11 mouse cellular contexts compared by ENCODE assay signal in the genomic region with DNA sequence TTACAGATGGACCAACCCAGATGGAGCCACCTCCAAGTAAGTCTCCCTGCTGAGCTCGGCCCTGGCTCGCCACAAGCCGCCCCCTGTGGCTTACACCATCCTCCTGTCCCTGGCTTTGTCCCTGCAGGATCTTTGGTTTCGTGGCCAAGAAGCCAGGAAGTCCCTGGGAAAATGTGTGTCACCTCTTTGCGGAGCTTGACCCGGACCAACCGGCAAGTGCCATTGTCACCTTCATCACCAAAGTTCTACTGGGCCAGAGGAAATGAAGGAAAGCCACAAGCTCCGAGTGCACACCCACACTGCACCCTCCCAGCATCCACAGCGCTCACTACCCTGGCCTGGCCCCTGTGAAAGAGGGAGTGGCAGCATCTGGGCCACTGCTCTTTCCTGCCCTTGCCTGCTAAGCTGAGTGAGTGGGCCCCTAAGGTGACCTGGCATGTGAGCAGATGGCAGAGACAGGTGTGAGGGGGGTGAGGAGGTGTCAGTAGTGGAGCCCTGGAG. TPM values are rescaled to one million over a fixed set of nuclear protein-coding genes. Genes with fewer than 3 reads are reported as not detected.
DNase-seq lines count a peak whose midpoint lies in the region; ATAC-seq and TF ChIP-seq lines count a peak whose summit lies in the region.
"Had no signal": no experiment of that assay in that cellular context is flagged by ENCODE, and none has a peak within 500 bp of the region (broad histone marks: within the 10 kb centered on the region; RNA-seq: fewer than 3 reads in every experiment).

No protein-coding gene starts in this region.

- H3K9ac ChIP-seq in hindbrain, embryonic 15.5 days: no peak overlapping the region
- H3K9ac ChIP-seq in hindbrain, embryonic 12.5 days: no peak overlapping the region
- H3K9ac ChIP-seq in hindbrain, postnatal 0 days (replicated peaks; ENCODE audit: low read length): no peak overlapping the region

- no peaks in the 10 kb centered on the region for H3K9me3 ChIP-seq in hindbrain, embryonic 15.5 days
- no peaks in the 10 kb centered on the region for H3K9me3 ChIP-seq in hindbrain, embryonic 12.5 days (replicated peaks)
- no peaks in the 10 kb centered on the region for H3K9me3 ChIP-seq in hindbrain, postnatal 0 days (ENCODE audit: low read length)

- peaks cover 37% of the 10 kb centered on the region for H3K4me1 ChIP-seq in hindbrain, embryonic 15.5 days (replicated peaks)
- no peaks in the 10 kb centered on the region for H3K4me1 ChIP-seq in hindbrain, embryonic 12.5 days
- peaks cover 17% of the 10 kb centered on the region for H3K4me1 ChIP-seq in hindbrain, postnatal 0 days (ENCODE audit: insufficient read depth, low read length)

- 71% methylated on average over 9 of the region's 9 CpGs for WGBS in hindbrain, embryonic 15.5 days
- 72% methylated on average over 9 of the region's 9 CpGs for WGBS in hindbrain, embryonic 12.5 days
- 52% methylated on average over 9 of the region's 9 CpGs for WGBS in hindbrain, postnatal 0 days

- no peaks in the 10 kb centered on the region for H3K27me3 ChIP-seq in hindbrain, embryonic 15.5 days
- no peaks in the 10 kb centered on the region for H3K27me3 ChIP-seq in hindbrain, embryonic 12.5 days
- no peaks in the 10 kb centered on the region for H3K27me3 ChIP-seq in hindbrain, postnatal 0 days (ENCODE audit: insufficient read depth, low read length)

- H3K36me3 ChIP-seq in hindbrain, embryonic 15.5 days: peaks cover 36% of the 10 kb centered on the region
- H3K36me3 ChIP-seq in hindbrain, embryonic 12.5 days: peaks cover 56% of the 10 kb centered on the region
- H3K36me3 ChIP-seq in hindbrain, postnatal 0 days (ENCODE audit: insufficient read depth, low read length): peaks cover 19% of the 10 kb centered on the region; the same call in 1 of the 2 replicates

- no peak for TF ChIP-seq CTCF in hindbrain, postnatal 0 days (IDR thresholded peaks at IDR 0.05; ENCODE audit: low read depth)

- no peak overlapping the region for H3K4me3 ChIP-seq in hindbrain, embryonic 15.5 days
- no peak overlapping the region for H3K4me3 ChIP-seq in hindbrain, embryonic 12.5 days
- no peak overlapping the region for H3K4me3 ChIP-seq in hindbrain, postnatal 0 days (ENCODE audit: low read length)

- no peak for ATAC-seq in hindbrain, embryonic 15.5 days (ENCODE audit: low FRiP score, low read depth)
- no peak for ATAC-seq in hindbrain, embryonic 12.5 days (ENCODE audit: low FRiP score)
- ATAC-seq in hindbrain, postnatal 0 days: no peak

- H3K4me2 ChIP-seq in hindbrain, embryonic 15.5 days: no peak overlapping the region
- H3K4me2 ChIP-seq in hindbrain, embryonic 12.5 days (replicated peaks): no peak overlapping the region
- H3K4me2 ChIP-seq in hindbrain, postnatal 0 days (ENCODE audit: low read depth, low read length): no peak overlapping the region

- H3K27ac ChIP-seq in hindbrain, embryonic 15.5 days (replicated peaks): peak overlapping the region; percentile 76
- no peak overlapping the region for H3K27ac ChIP-seq in hindbrain, embryonic 12.5 days
- H3K27ac ChIP-seq in hindbrain, postnatal 0 days: peak overlapping the region; percentile 78; the same call in 1 of the 2 replicates

- peak; percentile 45 for DNase-seq in adrenal gland, adult 2 months
- no peak for DNase-seq in adrenal gland, postnatal 36 days
- peak; percentile 73 for DNase-seq in CD4-positive, CD25-positive, alpha-beta regulatory T cell, adult 2 months (ENCODE audit: low read depth, low spot score)
- DNase-seq in hindbrain, postnatal 0 days (ENCODE audit: low spot score): no peak
- no peak for DNase-seq in Muller cell, postnatal 12 days (ENCODE audit: inconsistent ontology term)
- no peak for DNase-seq in urinary bladder, adult 2 months (ENCODE audit: low spot score)
- DNase-seq: lung, postnatal 14 days had no signal

RNA-seq across cellular contexts. Expression of gene Tns2, which starts 15.6 kb away (rescaled TPM):
- 10 to 100 TPM; 75.2 to 91.8 TPM for total RNA-seq in adrenal gland, adult 2 months (2021)
- polyA plus RNA-seq in adrenal gland, adult 2 months (2012; rRNA removed): 101 and 107 TPM in 2 replicates
- total RNA-seq in adrenal gland, postnatal 36 days (2021): 10 to 100 TPM; 68.4 to 87.6 TPM
- polyA plus RNA-seq in hindbrain, embryonic 15.5 days (2015; fragmentation: Nextera tagmentation; extraction: Ambion mirVana): 9.2 and 9.8 TPM in 2 replicates
- polyA plus RNA-seq in hindbrain, embryonic 12.5 days (2016; fragmentation: Nextera tagmentation; extraction: Ambion mirVana): 21.8 and 22.7 TPM in 2 replicates
- total RNA-seq in hindbrain, postnatal 0 days (2014; rRNA removed): 9.2 TPM in 2 replicates
- 5.5 and 6.2 TPM in 2 replicates for polyA plus RNA-seq in hindbrain, postnatal 0 days (2015; fragmentation: Nextera tagmentation; extraction: Ambion mirVana)
- polyA plus RNA-seq in urinary bladder, adult 2 months (2012; rRNA removed): 69.2 and 107 TPM in 2 replicates

RNA-seq across cellular contexts. Expression of gene Spryd3, which starts 20.3 kb away (rescaled TPM):
- 10 to 100 TPM; 27.4 to 48.9 TPM for total RNA-seq in adrenal gland, adult 2 months (2021)
- polyA plus RNA-seq in adrenal gland, adult 2 months (2012; rRNA removed): 38.3 and 48.4 TPM in 2 replicates
- total RNA-seq in adrenal gland, postnatal 36 days (2021): 10 to 100 TPM; 34.4 to 42.4 TPM
- 87.9 and 93.5 TPM in 2 replicates for polyA plus RNA-seq in hindbrain, embryonic 15.5 days (2015; fragmentation: Nextera tagmentation; extraction: Ambion mirVana)
- polyA plus RNA-seq in hindbrain, embryonic 12.5 days (2016; fragmentation: Nextera tagmentation; extraction: Ambion mirVana): 28.1 and 29.2 TPM in 2 replicates
- total RNA-seq in hindbrain, postnatal 0 days (2014; rRNA removed): 113 and 118 TPM in 2 replicates
- 98.6 and 110 TPM in 2 replicates for polyA plus RNA-seq in hindbrain, postnatal 0 days (2015; fragmentation: Nextera tagmentation; extraction: Ambion mirVana)
- 43.7 and 50.0 TPM in 2 replicates for polyA plus RNA-seq in urinary bladder, adult 2 months (2012; rRNA removed)

RNA-seq across cellular contexts. Expression of gene Igfbp6, which starts 28.4 kb away (rescaled TPM):
- total RNA-seq in adrenal gland, adult 2 months (2021): 10 to 100 TPM; 37.7 to 71.0 TPM
- polyA plus RNA-seq in adrenal gland, adult 2 months (2012; rRNA removed): 65.0 and 78.9 TPM in 2 replicates
- total RNA-seq in adrenal gland, postnatal 36 days (2021): 10 to 100 TPM; 43.4 to 51.3 TPM
- polyA plus RNA-seq in hindbrain, embryonic 15.5 days (2015; fragmentation: Nextera tagmentation; extraction: Ambion mirVana): 3.3 and 5.6 TPM in 2 replicates
- polyA plus RNA-seq in hindbrain, embryonic 12.5 days (2016; fragmentation: Nextera tagmentation; extraction: Ambion mirVana): 0.42 TPM in 1 of 2 replicates, not detected in the other
- 5.6 and 12.8 TPM in 2 replicates for total RNA-seq in hindbrain, postnatal 0 days (2014; rRNA removed)
- polyA plus RNA-seq in hindbrain, postnatal 0 days (2015; fragmentation: Nextera tagmentation; extraction: Ambion mirVana): 9.7 and 11.5 TPM in 2 replicates
- 260 TPM in 2 replicates for polyA plus RNA-seq in urinary bladder, adult 2 months (2012; rRNA removed)
- polyA plus RNA-seq: embryonic facial prominence, embryonic 11.5 days had no signal

RNA-seq across cellular contexts. Expression of gene Soat2, which starts 34.5 kb away (rescaled TPM):
- under 1 TPM; 0.35 to 0.49 TPM for total RNA-seq in adrenal gland, adult 2 months (2021)
- polyA plus RNA-seq in adrenal gland, adult 2 months (2012; rRNA removed): 0.88 and 0.92 TPM in 2 replicates
- total RNA-seq in adrenal gland, postnatal 36 days (2021): under 1 TPM; 0.40 to 0.49 TPM
- polyA plus RNA-seq in hindbrain, embryonic 15.5 days (2015; fragmentation: Nextera tagmentation; extraction: Ambion mirVana): 0.06 and 0.09 TPM in 2 replicates
- polyA plus RNA-seq in hindbrain, embryonic 12.5 days (2016; fragmentation: Nextera tagmentation; extraction: Ambion mirVana): 0.09 TPM in 1 of 2 replicates, not detected in the other
- total RNA-seq in hindbrain, postnatal 0 days (2014; rRNA removed): 0.16 TPM in 1 of 2 replicates, not detected in the other
- 0.09 TPM in 1 of 2 replicates, not detected in the other for polyA plus RNA-seq in hindbrain, postnatal 0 days (2015; fragmentation: Nextera tagmentation; extraction: Ambion mirVana)
- 0.59 and 0.89 TPM in 2 replicates for polyA plus RNA-seq in urinary bladder, adult 2 months (2012; rRNA removed)
- total RNA-seq: layer of hippocampus, postnatal 14 days had no signal
- polyA plus RNA-seq: embryonic facial prominence, embryonic 11.5 days had no signal

RNA-seq across cellular contexts. Expression of gene Eif4b, which starts 42.2 kb away (rescaled TPM):
- total RNA-seq in adrenal gland, adult 2 months (2021): 100 to 1,000 TPM; 230 to 238 TPM
- polyA plus RNA-seq in adrenal gland, adult 2 months (2012; rRNA removed): 28.8 and 43.7 TPM in 2 replicates
- total RNA-seq in adrenal gland, postnatal 36 days (2021): 100 to 1,000 TPM; 225 to 261 TPM
- polyA plus RNA-seq in hindbrain, embryonic 15.5 days (2015; fragmentation: Nextera tagmentation; extraction: Ambion mirVana): 77.1 and 79.3 TPM in 2 replicates
- polyA plus RNA-seq in hindbrain, embryonic 12.5 days (2016; fragmentation: Nextera tagmentation; extraction: Ambion mirVana): 94.0 and 97.1 TPM in 2 replicates
- 114 and 121 TPM in 2 replicates for total RNA-seq in hindbrain, postnatal 0 days (2014; rRNA removed)
- polyA plus RNA-seq in hindbrain, postnatal 0 days (2015; fragmentation: Nextera tagmentation; extraction: Ambion mirVana): 63.4 and 65.1 TPM in 2 replicates
- 121 and 170 TPM in 2 replicates for polyA plus RNA-seq in urinary bladder, adult 2 months (2012; rRNA removed)

Comparison
In these comparisons a context has a peak if more than half of its experiments do, and no peak if none do; other contexts are left out.
1. DNase-seq: peak in adrenal gland, adult 2 months (single experiment) and CD4-positive, CD25-positive, alpha-beta regulatory T cell, adult 2 months (single experiment); none in adrenal gland, postnatal 36 days (0 of 2), hindbrain, postnatal 0 days (single experiment), Muller cell, postnatal 12 days (single experiment) and urinary bladder, adult 2 months (single experiment).